Mouse (Mus musculus) limb, embryonic 12.5 days (tissue): ENCODE results near the gene Gm20696. TPM values are rescaled to one million over a fixed set of nuclear protein-coding genes. Genes with fewer than 3 reads are reported as not detected.

Experiments
- ATAC-seq: fragments of 200-750 bp; cut with Nextera tagmentation; 2 replicates; pipeline ENCODE4 v1.8.0; 2017; ENCODE audit warnings: low read depth, moderate TSS enrichment; ENCODE audit not compliant: insufficient number of reproducible peaks, insufficient read depth, low FRiP score, low TSS enrichment
- H3K27ac ChIP-seq: fragments of 300-500 bp; sonication (generic); 2 replicates; pipeline ENCODE4 v1.5.1; 2016; ENCODE audit warnings: mild to moderate bottlenecking, moderate library complexity
- H3K27me3 ChIP-seq: fragments of 300-500 bp; sonication (generic); 2 replicates; pipeline ENCODE4 v1.6.1; 2016; ENCODE audit warnings: mild to moderate bottlenecking, moderate library complexity
- H3K36me3 ChIP-seq: fragments of 300-500 bp; sonication (generic); 2 replicates; pipeline ENCODE4 v1.6.1; 2016; ENCODE audit warnings: mild to moderate bottlenecking, moderate library complexity
- H3K4me1 ChIP-seq: fragments of 300-500 bp; sonication (generic); replicated peaks from 2 replicates; pipeline ENCODE4 v1.6.1; 2016
- H3K4me2 ChIP-seq: fragments of 300-500 bp; sonication (generic); 2 replicates; pipeline ENCODE4 v1.6.1; 2016; ENCODE audit warnings: mild to moderate bottlenecking, moderate library complexity
- H3K4me3 ChIP-seq: fragments of 300-500 bp; sonication (generic); replicated peaks from 2 replicates; pipeline ENCODE4 v1.5.1; 2016; ENCODE audit warnings: mild to moderate bottlenecking
- H3K9ac ChIP-seq: fragments of 300-500 bp; sonication (generic); replicated peaks from 2 replicates; pipeline ENCODE4 v1.6.1; 2016; ENCODE audit warnings: mild to moderate bottlenecking, moderate library complexity
- H3K9me3 ChIP-seq: fragments of 300-500 bp; sonication (generic); 2 replicates; pipeline ENCODE4 v1.6.1; 2016; ENCODE audit warnings: mild to moderate bottlenecking, moderate library complexity
- WGBS: fragments of 180-500 bp; shearing (Covaris S2); methylation state at CpG from one replicate; pipeline ENCODE4 v1.1.7; 2016; 5-methylcytosine and 5-hydroxymethylcytosine counted together
- polyA plus RNA-seq: library from polyadenylated mRNA; unstranded; fragments of >200 nt; fragmentation: Nextera tagmentation; extraction: Ambion mirVana; gene quantifications from 2 replicates; pipeline ENCODE4 v1.2.1, GENCODE M21; 2016

Gm20696 gene
- polyA plus RNA-seq, 1 experiment from 2014 or later: 7.6 TPM

DNA sequence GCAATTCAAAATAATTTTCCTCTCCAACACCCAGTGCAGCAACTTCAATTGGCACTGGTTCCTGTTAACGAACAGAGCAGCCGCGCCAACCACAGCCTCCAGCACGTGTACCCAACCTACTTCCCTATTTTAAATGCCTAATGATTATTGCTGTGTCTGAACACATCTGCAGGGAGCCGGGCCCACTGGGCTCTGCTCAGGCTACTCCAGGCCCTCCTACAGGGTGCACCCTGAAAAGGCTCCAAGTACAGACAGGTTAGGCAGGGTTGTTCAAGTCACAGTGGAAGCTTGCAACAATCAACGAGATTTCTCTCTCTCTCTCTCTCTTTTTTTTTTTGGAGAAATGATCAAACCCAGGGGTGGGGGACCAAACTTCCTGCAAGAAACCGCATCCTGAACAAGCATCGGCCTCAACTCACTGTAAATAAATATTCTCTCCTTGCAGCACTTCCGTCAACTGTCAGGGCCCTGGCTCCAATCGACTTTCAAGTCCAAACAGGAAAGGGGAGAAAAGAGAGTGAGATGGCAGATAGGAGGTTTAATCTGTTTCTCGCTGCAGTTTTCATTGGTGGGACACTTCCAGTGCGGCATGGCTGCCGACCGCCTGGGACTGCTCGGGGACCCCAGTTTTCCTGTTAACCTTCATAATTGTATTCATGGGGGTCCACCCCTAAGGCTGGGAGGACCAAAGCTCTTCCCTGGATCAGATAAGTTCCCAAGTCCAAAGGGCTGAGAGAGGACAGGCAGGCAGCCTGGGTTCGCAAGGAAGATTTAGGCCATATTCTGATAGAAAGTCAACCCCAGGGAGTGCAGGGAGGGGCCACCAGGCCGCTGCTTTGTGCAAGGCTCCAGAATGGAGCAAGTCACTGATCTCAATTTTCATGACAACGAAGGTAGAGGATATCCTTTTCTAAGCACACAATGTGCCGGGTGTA, 277.6 kb downstream of the Gm20696 start:
- Histone ChIP-seq H3K36me3 (peaks cover 3% of the 10 kb centered on the region; the same call in 1 of the 2 replicates), H3K27me3 (no peaks in the 10 kb centered on the region), H3K4me2 (no peak overlapping the region), H3K27ac (no peak overlapping the region), H3K9me3 (0 out of 2 replicates have a peak, but pooled peaks cover 5% of the 10 kb centered on the region), H3K4me3 (no peak overlapping the region), H3K9ac (no peak overlapping the region), H3K4me1 (peaks cover 16% of the 10 kb centered on the region)
- ATAC-seq: no peak
- WGBS: 72% methylated on average over 19 of the region's 19 CpGs

- Histone ChIP-seq H3K27ac (no peak overlapping the region), H3K9me3 (0 out of 2 replicates have a peak, but pooled peaks cover 5% of the 10 kb centered on the region), H3K4me2 (no peak overlapping the region), H3K9ac (no peak overlapping the region), H3K27me3 (no peaks in the 10 kb centered on the region), H3K4me1 (peaks cover 16% of the 10 kb centered on the region), H3K4me3 (no peak overlapping the region), H3K36me3 (peaks cover 3% of the 10 kb centered on the region; the same call in 1 of the 2 replicates)
- no peak for ATAC-seq
- WGBS: 73% methylated on average over 5 of the region's 5 CpGs
Measured at GRCm38 (mm10) chr6:99388023-99388422, 278.6 kb downstream of the Gm20696 start.

DNA sequence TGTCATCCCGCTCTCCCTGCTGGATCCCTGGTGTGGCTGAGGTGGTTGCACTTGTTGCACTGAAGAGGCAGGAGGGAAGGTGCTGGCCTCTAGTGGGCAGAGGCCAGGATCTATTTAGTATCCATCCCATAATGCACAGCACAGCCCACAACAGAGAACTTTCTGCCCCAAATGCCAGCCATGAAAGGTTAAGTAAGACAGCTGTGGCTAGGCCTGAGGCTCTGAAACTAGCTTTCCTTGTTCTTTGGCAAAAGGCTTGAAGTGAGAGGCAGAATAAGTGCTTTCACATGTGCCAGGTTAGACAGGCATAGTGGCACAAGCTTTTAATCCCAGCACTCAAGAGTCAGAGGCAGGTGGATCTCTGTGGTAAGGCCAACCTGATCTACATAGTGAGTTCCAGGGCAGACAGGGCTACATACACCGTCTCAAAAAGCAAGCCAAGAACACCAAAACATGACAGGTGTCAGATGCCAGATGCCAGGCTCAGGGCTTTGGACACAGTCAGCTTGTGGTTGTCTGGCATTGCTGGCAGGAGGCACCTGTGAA, 281.5 kb downstream of the Gm20696 start:
- WGBS: 89% methylated on average over 2 of the region's 2 CpGs
- Histone ChIP-seq H3K4me3 (no peak overlapping the region), H3K9me3 (peaks cover 5% of the 10 kb centered on the region; the same call in 1 of the 2 replicates), H3K27me3 (no peaks in the 10 kb centered on the region), H3K36me3 (peaks cover 3% of the 10 kb centered on the region; the same call in 1 of the 2 replicates), H3K27ac (no peak overlapping the region), H3K4me2 (no peak overlapping the region), H3K9ac (no peak overlapping the region), H3K4me1 (peaks cover 14% of the 10 kb centered on the region)
- ATAC-seq: no peak

- Histone ChIP-seq H3K36me3 (peaks cover 3% of the 10 kb centered on the region; the same call in 1 of the 2 replicates), H3K9ac (no peak overlapping the region), H3K27ac (no peak overlapping the region), H3K4me3 (no peak overlapping the region), H3K4me1 (peaks cover 23% of the 10 kb centered on the region), H3K27me3 (no peaks in the 10 kb centered on the region), H3K4me2 (no peak overlapping the region), H3K9me3 (peaks cover 5% of the 10 kb centered on the region; the same call in 1 of the 2 replicates)
- ATAC-seq: no peak
- 89% methylated on average over 4 of the region's 4 CpGs for WGBS
Measured at GRCm38 (mm10) chr6:99383846-99384472, 282.6 kb downstream of the Gm20696 start.

DNA sequence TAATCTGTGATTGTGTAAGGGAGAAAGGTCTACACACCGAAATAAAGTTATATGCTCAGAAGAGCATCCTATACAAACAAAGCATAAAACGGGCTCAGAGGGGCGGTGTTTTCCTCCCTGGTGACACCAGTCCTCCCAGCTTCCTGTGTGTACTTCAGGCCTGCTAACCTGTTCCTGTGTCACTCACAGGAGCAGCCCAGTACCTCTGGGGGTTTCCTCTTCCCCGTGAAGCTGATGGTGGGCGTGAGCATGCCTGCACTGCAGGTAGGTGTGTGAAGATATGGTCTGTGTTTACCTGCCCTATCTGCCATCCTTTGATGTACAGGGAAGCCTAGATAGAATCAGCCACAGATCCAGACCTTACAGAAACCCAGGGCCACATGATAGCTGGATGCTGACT, 286.5 kb downstream of the Gm20696 start:
- no peak for ATAC-seq
- Histone ChIP-seq H3K4me2 (no peak overlapping the region), H3K4me1 (peaks cover 42% of the 10 kb centered on the region), H3K27me3 (peaks cover 2% of the 10 kb centered on the region; the same call in 1 of the 2 replicates), H3K9ac (no peak overlapping the region), H3K36me3 (no peaks in the 10 kb centered on the region), H3K9me3 (no peaks in the 10 kb centered on the region; the same call in 1 of the 2 replicates), H3K27ac (no peak overlapping the region), H3K4me3 (no peak overlapping the region)
- 84% methylated on average over 5 of the region's 5 CpGs for WGBS

- ATAC-seq: no peak
- Histone ChIP-seq H3K4me1 (peaks cover 52% of the 10 kb centered on the region), H3K9ac (no peak overlapping the region), H3K27me3 (peaks cover 2% of the 10 kb centered on the region; the same call in 1 of the 2 replicates), H3K27ac (no peak overlapping the region), H3K4me2 (no peak overlapping the region), H3K36me3 (no peaks in the 10 kb centered on the region), H3K9me3 (no peaks in the 10 kb centered on the region; the same call in 1 of the 2 replicates), H3K4me3 (no peak overlapping the region)
- 62% methylated on average over 7 of the region's 7 CpGs for WGBS
Measured at GRCm38 (mm10) chr6:99378997-99379710, 287.4 kb downstream of the Gm20696 start.

GRCm38 (mm10) chr6:99377716-99378115, 288.9 kb downstream of the Gm20696 start:
- ATAC-seq: no peak
- H3K36me3 ChIP-seq: 0 out of 2 replicates have a peak, but pooled peaks cover 2% of the 10 kb centered on the region
- H3K9me3 ChIP-seq: no peaks in the 10 kb centered on the region; the same call in 1 of the 2 replicates
- H3K4me3 ChIP-seq: no peak overlapping the region
- peaks cover 2% of the 10 kb centered on the region; the same call in 1 of the 2 replicates for H3K27me3 ChIP-seq
- 61% methylated on average over 4 of the region's 4 CpGs for WGBS
- no peak overlapping the region for H3K9ac ChIP-seq
- H3K4me2 ChIP-seq: no peak overlapping the region
- H3K4me1 ChIP-seq: peaks cover 54% of the 10 kb centered on the region
- no peak overlapping the region for H3K27ac ChIP-seq

DNA sequence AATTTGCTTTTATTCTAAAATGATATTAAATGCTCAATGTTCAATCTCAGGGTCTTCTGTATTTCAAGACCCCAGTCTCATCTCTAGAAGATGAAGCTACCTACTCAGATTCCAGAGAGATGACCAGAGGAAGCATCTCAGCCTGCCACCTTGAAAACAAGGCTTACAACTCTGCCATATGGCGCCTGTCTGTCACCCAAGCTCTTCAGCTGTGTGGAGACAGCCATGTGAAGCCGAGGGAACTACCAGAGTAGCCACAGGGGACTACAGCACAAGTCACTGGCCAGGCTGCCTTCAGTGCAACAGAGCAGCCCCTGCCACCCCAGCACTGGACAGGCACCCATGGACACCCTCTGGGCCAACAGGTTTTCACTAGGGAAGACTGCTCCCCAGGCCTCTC, 289.5 kb downstream of the Gm20696 start:
- Histone ChIP-seq H3K9me3 (no peaks in the 10 kb centered on the region; the same call in 1 of the 2 replicates), H3K36me3 (0 out of 2 replicates have a peak, but pooled peaks cover 3% of the 10 kb centered on the region), H3K9ac (no peak overlapping the region; the same call in 1 of the 2 replicates), H3K27ac (no peak overlapping the region; the same call in 1 of the 2 replicates), H3K4me2 (no peak overlapping the region), H3K4me3 (no peak overlapping the region), H3K27me3 (peaks cover 2% of the 10 kb centered on the region; the same call in 1 of the 2 replicates), H3K4me1 (peaks cover 54% of the 10 kb centered on the region)
- WGBS: 62% methylated on average over 2 of the region's 2 CpGs
- no peak for ATAC-seq

DNA sequence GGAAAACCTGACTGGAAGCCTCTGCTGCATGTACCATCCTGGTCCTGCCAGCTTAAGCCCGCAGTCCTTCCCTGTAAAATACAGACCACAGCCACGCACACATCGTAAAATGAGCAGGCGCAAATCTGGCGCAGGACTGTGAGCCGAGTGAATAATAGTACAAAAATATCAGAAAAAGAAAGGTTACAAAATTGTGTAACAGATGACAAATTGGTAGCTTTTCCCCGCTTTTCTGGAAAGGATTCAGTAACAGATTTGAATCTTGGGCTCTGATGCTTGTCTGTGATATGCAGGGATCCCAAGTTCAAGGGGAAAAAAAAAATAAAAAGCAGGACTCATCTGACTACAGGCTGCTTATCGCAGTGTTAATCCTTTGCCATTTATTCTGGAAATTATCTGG, 289.9 kb downstream of the Gm20696 start:
- Histone ChIP-seq H3K36me3 (0 out of 2 replicates have a peak, but pooled peaks cover 3% of the 10 kb centered on the region), H3K4me1 (peaks cover 54% of the 10 kb centered on the region), H3K27ac (no peak overlapping the region), H3K4me3 (no peak overlapping the region), H3K9me3 (no peaks in the 10 kb centered on the region; the same call in 1 of the 2 replicates), H3K4me2 (no peak overlapping the region), H3K27me3 (peaks cover 2% of the 10 kb centered on the region; the same call in 1 of the 2 replicates), H3K9ac (no peak overlapping the region)
- ATAC-seq: no peak
- 44% methylated on average over 8 of the region's 8 CpGs for WGBS

GRCm38 (mm10) chr6:99375865-99376264, 290.7 kb downstream of the Gm20696 start:
- 0 out of 2 replicates have a peak, but pooled peaks cover 3% of the 10 kb centered on the region for H3K36me3 ChIP-seq

More at GRCm38 (mm10) chr6:99375865-99376264, 290.7 kb downstream of the Gm20696 start:
- Histone ChIP-seq H3K9me3 (no peaks in the 10 kb centered on the region; the same call in 1 of the 2 replicates), H3K27ac (no peak overlapping the region), H3K4me2 (no peak overlapping the region), H3K4me3 (no peak overlapping the region), H3K27me3 (peaks cover 2% of the 10 kb centered on the region; the same call in 1 of the 2 replicates), H3K9ac (no peak overlapping the region), H3K4me1 (peaks cover 54% of the 10 kb centered on the region)
- ATAC-seq: no peak
- 57% methylated on average over 6 of the region's 6 CpGs for WGBS
